Mouse (Mus musculus) hindbrain, embryonic 14.5 days (tissue): ENCODE measurements around the gene Trim12a. TPM values are rescaled to one million over a fixed set of nuclear protein-coding genes. Genes with fewer than 3 reads are reported as not detected.
"Not testable (repeated sequence)": the region's sequence is repeated elsewhere in the genome, so short reads cannot be mapped to it uniquely, and the experiment has no call there.

Experiments
- ATAC-seq: fragments of 200-750 bp; cut with Nextera tagmentation; 2 replicates; pipeline ENCODE4 v1.8.0; 2017; ENCODE audit warnings: moderate number of reproducible peaks, mild to moderate bottlenecking, moderate TSS enrichment, moderate library complexity; ENCODE audit not compliant: low FRiP score
- DNase-seq: peaks from one replicate; pipeline ENCODE4 v3.0.0-alpha.2; 2015; ENCODE audit warnings: low spot score
- H3K27ac ChIP-seq: fragments of 300-500 bp; sonication (generic); 2 replicates; pipeline ENCODE4 v1.5.1; 2014; ENCODE audit warnings: mild to moderate bottlenecking, moderate library complexity
- H3K27me3 ChIP-seq: fragments of 300-500 bp; sonication (generic); 2 replicates; pipeline ENCODE4 v1.6.1; 2014; ENCODE audit warnings: mild to moderate bottlenecking, low read length, mixed read lengths; ENCODE audit not compliant: control insufficient read depth, insufficient read depth
- H3K36me3 ChIP-seq: fragments of 300-500 bp; sonication (generic); replicated peaks from 2 replicates; pipeline ENCODE4 v1.6.1; 2014; ENCODE audit not compliant: control insufficient read depth, insufficient read depth
- H3K4me1 ChIP-seq: fragments of 300-500 bp; sonication (generic); replicated peaks from 2 replicates; pipeline ENCODE4 v1.6.1; 2014; ENCODE audit warnings: antibody characterized with exemption, low read length, mixed read lengths; ENCODE audit not compliant: control insufficient read depth, insufficient read depth
- H3K4me2 ChIP-seq: fragments of 300-500 bp; sonication (generic); replicated peaks from 2 replicates; pipeline ENCODE4 v1.6.1; 2014; ENCODE audit warnings: mild to moderate bottlenecking, moderate library complexity
- H3K4me3 ChIP-seq: fragments of 300-500 bp; sonication (generic); replicated peaks from 2 replicates; pipeline ENCODE4 v1.5.1; 2014; ENCODE audit warnings: mild to moderate bottlenecking, low read length
- H3K9ac ChIP-seq: fragments of 300-500 bp; sonication (generic); 2 replicates; pipeline ENCODE4 v1.6.1; 2014
- H3K9me3 ChIP-seq: fragments of 300-500 bp; sonication (generic); 2 replicates; pipeline ENCODE4 v1.6.1; 2016; ENCODE audit warnings: low read length; ENCODE audit not compliant: control insufficient read depth
- WGBS: fragments of 180-500 bp; shearing (Covaris S2); extraction: QIAGEN DNeasy Blood & Tissue Kit; methylation state at CpG from one replicate; pipeline ENCODE4 v1.1.7; 2014; 5-methylcytosine and 5-hydroxymethylcytosine counted together
- polyA plus RNA-seq: library from polyadenylated mRNA; unstranded; fragments of >200 nt; fragmentation: Nextera tagmentation; extraction: Ambion mirVana; gene quantifications from 2 replicates; pipeline ENCODE4 v1.2.1, GENCODE M21; 2014

Gene Trim12a
- 1.6 and 2.2 TPM in 2 replicates for polyA plus RNA-seq

DNA sequence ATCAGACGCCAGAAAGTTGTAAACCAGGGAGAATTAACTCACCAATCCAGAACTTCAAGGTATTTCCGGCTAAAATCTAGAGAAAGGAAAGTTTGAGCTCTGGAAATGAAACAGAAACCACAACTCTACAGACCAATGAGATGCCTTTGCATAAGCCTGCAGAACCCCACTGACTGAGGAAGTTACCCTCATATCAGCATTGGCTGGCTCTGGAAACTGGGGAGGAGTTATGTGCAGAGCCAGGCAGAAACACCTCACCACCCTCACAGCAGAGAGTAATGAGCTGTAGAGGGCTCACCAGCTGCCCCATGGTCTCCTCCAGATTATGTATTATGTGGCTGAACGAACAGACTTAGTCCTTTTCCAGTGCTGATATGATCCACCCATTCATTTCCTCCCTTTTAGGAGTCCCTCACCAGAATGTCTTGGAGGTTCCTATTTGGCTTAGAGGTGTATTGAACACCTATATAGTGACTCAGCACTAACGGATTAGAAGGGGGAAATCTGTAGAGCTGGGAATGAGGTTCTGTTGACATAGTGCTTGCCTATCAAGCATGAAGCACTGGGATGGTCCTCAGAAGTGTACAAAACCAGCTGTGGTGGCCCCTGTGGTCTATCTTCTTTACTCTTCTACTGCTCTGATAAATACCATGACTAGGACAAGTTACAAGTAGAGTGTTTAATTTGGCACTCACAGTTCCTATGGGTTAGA, at the start of gene Trim12a:
Gene Trim12a (minus strand): TSS at position 98 of the 712 bp plus-strand sequence.
- 31% methylated on average over 4 of the region's 4 CpGs for WGBS
- not testable (repeated sequence) for H3K36me3 ChIP-seq, H3K27me3 ChIP-seq, DNase-seq, H3K27ac ChIP-seq, H3K9ac ChIP-seq, H3K4me1 ChIP-seq, H3K9me3 ChIP-seq
- peak within 1 kb of the TSS; percentile 30 for H3K4me2 ChIP-seq
- ATAC-seq, result peak; percentile 68; the same call in 1 of the 2 replicates
- peak within 1 kb of the TSS; percentile 18 for H3K4me3 ChIP-seq

DNA sequence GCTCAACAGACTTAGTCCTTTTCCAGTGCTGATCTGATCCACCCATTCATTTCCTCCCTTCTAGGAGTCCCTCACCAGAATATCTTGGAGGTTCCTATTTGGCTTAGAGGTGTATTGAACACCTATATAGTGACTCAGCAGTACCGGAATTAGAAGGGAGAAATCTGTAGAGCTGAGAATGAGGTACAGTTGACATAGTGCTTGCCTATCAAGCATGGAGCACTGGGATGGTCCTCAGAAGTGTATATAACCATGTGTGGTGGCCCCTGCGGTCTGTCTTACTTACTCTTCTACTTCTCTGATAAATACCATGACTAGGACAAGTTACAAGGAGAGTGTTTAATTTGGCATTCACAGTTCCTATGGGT, 38.3 kb upstream of the Trim12a start:
- no peak overlapping the region for H3K27ac ChIP-seq
- H3K4me2 ChIP-seq, result no peak overlapping the region
- no peak overlapping the region for H3K9ac ChIP-seq
- H3K4me1 ChIP-seq, result no peaks in the 10 kb centered on the region
- ATAC-seq (peak; percentile 11; the same call in 1 of the 2 replicates), DNase-seq (no peak)
- no peaks in the 10 kb centered on the region for H3K36me3 ChIP-seq
- 76% methylated on average over 2 of the region's 2 CpGs for WGBS
- no peaks in the 10 kb centered on the region for H3K27me3 ChIP-seq
- no peaks in the 10 kb centered on the region for H3K9me3 ChIP-seq
- H3K4me3 ChIP-seq, result no peak overlapping the region

DNA sequence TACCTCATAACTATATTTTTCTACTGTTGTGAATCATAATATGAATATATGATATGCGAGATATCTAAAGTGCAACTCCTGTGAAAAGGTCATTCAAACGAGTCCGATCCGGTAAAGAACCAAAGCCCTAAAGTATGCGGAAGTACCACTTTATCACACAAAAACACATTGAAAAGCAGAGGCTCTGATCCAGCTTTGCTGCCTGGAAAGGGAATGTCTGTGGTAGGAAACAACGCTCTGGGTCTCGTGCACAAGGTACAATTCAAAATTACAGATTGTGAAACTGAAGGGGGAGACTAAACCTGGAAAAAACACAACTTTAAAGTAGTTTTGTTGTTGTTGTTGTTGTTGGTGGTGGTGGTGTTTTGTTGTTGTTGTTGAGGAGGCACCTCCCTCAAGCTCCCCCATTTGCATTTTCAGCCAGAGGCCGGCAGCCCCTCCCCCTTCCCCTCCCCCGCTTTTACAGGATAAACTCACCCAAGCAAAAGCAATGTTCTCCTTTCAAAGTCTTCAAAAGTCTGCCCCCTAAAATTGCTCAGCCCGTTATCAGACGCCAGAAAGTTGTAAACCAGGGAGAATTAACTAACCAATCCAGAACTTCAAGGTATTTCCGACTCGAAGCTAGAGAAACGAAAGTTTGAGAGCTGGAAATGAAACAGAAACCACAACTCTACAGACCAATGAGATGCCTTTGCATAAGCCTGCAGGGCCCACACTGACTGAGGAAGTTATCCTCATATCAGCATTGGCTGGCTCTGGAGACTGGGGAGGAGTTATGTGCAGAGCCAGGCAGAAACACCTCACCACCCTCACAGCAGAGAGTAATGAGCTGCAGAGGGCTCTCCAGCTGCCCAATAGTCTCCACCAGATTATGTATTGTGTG, 37.7 kb upstream of the Trim12a start, which contains the start of gene Trim12c:
Gene Trim12c (minus strand): TSS at position 646 of the 883 bp plus-strand sequence.
- no peak within 1 kb of the TSS for H3K9ac ChIP-seq
- no peaks in the 10 kb centered on the region for H3K9me3 ChIP-seq
- no peaks in the 10 kb centered on the region for H3K27me3 ChIP-seq
- H3K4me1 ChIP-seq, result no peaks in the 10 kb centered on the region
- H3K4me3 ChIP-seq, result peak within 1 kb of the TSS; percentile 18; the same call in 1 of the 2 replicates
- H3K27ac ChIP-seq, result no peak within 1 kb of the TSS
- DNase-seq, result peak; percentile 36
- WGBS, result 11% methylated on average over 14 of the region's 14 CpGs
- H3K4me2 ChIP-seq, result peak within 1 kb of the TSS; percentile 25
- ATAC-seq, result peak; percentile 91
- H3K36me3 ChIP-seq, result no peaks in the 10 kb centered on the region

DNA sequence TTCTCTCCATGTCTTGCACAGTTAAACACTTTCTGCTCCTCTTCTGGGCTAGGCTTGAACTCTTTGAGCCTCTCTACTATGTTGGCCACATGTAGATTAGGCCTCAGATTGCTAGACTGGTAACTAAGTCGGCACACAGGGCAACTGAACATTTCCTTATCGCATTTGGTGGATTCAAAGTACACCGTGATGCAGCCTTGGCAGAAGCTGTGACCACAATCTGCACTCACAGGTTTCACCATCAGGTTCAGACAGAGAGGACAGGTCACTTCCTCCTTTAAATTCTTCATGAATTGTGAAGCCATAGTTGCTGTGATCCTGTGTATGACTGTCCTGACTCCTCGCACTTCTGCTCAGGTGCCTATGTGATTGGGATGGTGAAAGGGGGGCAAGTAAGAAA, 32.8 kb upstream of the Trim12a start:
- not testable (repeated sequence) for H3K4me1 ChIP-seq, H3K27me3 ChIP-seq, H3K36me3 ChIP-seq, H3K4me2 ChIP-seq, ATAC-seq, H3K9me3 ChIP-seq, H3K9ac ChIP-seq, H3K27ac ChIP-seq, DNase-seq, H3K4me3 ChIP-seq
- WGBS, result 97% methylated on average over 4 of the region's 4 CpGs

DNA sequence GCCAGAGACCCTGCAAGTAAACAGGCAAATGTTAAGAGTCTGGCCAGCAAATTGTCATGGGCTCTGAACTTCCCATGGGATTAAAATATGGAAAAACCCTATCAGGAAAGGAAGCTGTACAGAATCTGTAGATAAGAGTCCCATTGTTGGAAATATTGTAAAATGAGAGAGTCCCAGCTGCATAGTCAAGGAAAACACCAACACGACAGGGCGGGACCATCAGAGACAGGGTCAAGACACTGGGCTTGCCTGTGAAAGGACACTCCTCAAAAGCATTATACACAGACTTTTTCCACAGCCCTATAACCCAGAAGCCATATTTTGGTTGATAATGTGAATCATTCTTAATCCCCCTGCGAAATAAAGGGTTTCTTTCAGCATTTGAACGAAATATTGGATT, 25.5 kb upstream of the Trim12a start:
- H3K9ac ChIP-seq, ATAC-seq, H3K36me3 ChIP-seq, H3K4me3 ChIP-seq, H3K27me3 ChIP-seq, H3K4me2 ChIP-seq, H3K27ac ChIP-seq, DNase-seq, H3K9me3 ChIP-seq, H3K4me1 ChIP-seq: not testable (repeated sequence)
- WGBS, result 93% methylated on average over 2 of the region's 4 CpGs

DNA sequence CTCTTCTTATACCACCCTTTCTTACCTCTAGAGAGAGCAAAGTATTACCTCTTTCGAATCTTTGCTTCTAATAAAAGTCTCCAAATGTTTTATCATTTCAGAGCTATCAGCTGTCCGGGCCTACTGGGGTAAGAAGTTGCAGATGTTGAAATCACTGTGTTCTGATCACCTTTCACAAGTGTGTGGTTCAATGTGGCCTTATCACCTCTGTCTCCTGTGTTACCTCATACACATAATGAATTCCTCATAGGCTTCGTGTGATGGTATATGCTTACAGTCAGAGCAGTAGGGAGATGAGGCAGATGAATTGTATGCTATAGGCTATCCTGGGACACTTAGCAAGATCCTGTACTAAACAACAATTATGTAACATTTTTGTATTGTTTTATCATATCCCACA, 20.3 kb upstream of the Trim12a start:
- H3K27ac ChIP-seq, H3K27me3 ChIP-seq, ATAC-seq, H3K4me3 ChIP-seq, H3K4me1 ChIP-seq, DNase-seq, H3K36me3 ChIP-seq, H3K9me3 ChIP-seq, H3K4me2 ChIP-seq, H3K9ac ChIP-seq: not testable (repeated sequence)
- 89% methylated on average over 3 of the region's 3 CpGs for WGBS

DNA sequence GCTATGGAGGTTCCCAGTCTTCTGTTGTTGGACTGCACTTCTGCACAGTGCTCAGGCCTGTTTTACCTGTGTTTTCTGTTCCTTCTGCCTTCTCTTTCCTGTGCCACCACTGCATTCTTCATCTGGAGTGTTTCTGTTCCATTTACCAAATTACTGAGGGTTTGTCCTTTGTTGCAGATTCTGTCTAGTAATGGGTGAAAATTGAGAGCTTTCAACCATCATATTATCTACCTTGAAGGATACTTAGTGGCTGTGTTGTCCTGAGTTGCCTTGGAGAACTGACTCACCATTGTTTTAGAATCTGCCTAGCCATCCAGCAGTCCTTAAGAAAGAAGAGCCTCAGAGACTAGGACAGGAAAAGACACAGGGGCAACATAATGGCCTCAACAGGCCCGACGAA, 13.9 kb upstream of the Trim12a start, which contains the start of gene Trim34b:
Gene Trim34b (plus strand): TSS at position 301 of the 400 bp plus-strand sequence.
- H3K27me3 ChIP-seq, H3K4me1 ChIP-seq, H3K27ac ChIP-seq, H3K4me2 ChIP-seq, H3K4me3 ChIP-seq, H3K9me3 ChIP-seq, DNase-seq, ATAC-seq, H3K36me3 ChIP-seq, H3K9ac ChIP-seq: not testable (repeated sequence)
- 100% methylated on average over 2 of the region's 2 CpGs for WGBS

DNA sequence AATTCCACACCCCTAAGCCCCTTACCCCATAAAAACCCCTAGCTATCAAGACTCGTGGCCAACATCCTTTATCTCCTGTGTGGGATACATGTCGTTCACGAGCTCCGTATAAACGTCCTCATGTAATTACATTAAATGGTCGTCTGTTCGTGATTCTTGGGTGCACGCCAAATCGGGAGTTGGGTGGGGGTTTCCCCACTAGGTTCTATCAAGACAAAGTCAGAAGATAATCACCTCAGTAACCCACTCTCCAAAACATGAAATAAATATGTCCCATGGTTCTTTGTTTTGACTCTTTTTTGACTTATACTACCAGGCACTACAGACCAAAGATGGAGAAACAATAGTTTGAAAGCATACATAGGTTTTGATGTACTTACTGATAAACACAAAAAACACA, 6.8 kb upstream of the Trim12a start:
- Histone ChIP-seq H3K27me3 (no peaks in the 10 kb centered on the region), H3K4me1 (no peaks in the 10 kb centered on the region), H3K9ac (no peak overlapping the region), H3K27ac (no peak overlapping the region), H3K4me2 (no peak overlapping the region), H3K4me3 (no peak overlapping the region), H3K36me3 (no peaks in the 10 kb centered on the region), H3K9me3 (no peaks in the 10 kb centered on the region)
- DNase-seq, result no peak
- no peak for ATAC-seq
- 89% methylated on average over 9 of the region's 9 CpGs for WGBS

DNA sequence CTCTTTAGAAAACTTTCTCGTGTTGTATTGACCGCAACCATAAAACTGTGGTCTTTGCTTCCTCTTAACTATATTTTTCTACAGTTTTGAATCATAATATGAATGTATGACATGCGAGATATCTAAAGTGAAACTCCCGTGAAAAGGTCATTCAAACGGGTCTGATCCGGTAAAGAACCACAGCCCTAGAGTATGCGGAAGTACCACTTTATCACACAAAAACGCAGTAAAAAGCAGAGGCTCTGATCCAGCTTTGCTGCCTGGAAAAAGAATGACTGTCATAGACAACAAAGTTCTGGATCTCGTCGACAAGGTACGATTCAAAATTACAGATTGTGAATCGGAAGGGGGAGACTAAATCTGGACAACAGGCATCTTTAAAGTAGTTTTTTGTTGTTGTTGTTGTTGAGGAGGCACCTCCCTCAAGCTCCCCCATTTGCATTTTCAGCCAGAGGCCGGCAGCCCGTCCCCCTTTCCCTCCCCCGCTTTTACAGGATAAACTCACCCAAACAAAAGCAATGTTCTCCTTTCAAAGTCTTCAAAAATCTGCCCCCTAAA, 391 bp downstream of the Trim12a start:
- no peaks in the 10 kb centered on the region for H3K9me3 ChIP-seq
- no peaks in the 10 kb centered on the region for H3K4me1 ChIP-seq
- peak overlapping the region; percentile 18 for H3K4me3 ChIP-seq
- no peak overlapping the region for H3K27ac ChIP-seq
- no peak for DNase-seq
- H3K36me3 ChIP-seq, result no peaks in the 10 kb centered on the region
- peak overlapping the region; percentile 30 for H3K4me2 ChIP-seq
- no peak for ATAC-seq
- H3K27me3 ChIP-seq, result no peaks in the 10 kb centered on the region
- no peak overlapping the region for H3K9ac ChIP-seq
- WGBS, result 19% methylated on average over 15 of the region's 15 CpGs
